Mouse (Mus musculus): ENCODE results near the gene Rcl1.

DNA sequence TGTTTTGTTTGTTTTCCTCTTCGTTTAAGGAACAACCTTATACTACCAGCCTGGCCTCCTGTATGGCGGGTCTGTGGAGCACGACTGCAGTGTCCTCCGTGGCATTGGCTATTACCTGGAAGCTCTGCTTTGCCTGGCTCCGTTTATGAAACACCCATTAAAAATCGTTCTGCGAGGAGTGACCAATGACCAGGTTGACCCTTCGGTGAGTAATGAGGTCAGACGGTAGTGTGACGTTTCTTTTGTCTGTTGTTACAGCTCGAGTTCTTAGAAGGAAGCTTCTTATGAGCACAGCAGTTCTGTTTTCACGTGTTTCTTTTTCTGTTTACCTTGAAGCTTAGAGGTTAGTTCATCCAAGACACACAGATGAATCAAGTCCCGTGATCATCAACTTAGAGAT lies 17.0 kb downstream of the Rcl1 start:
- TF ChIP-seq EP300 (optimal IDR thresholded peaks at IDR 0.05) (no peak), CTCF (IDR thresholded peaks at IDR 0.05; ENCODE audit: low read depth) (no peak)
